Mouse (Mus musculus) liver, embryonic 14.5 days (tissue): ENCODE results near the gene Hscb.

ENCODE experiments used
- CTCF ChIP-seq: IDR thresholded peaks from 2 replicates; pipeline ENCODE4 v1.5.1; 2016; ENCODE audit warnings: antibody characterized with exemption, low read depth, control low read depth
- EP300 ChIP-seq: IDR thresholded peaks from 2 replicates; pipeline ENCODE4 v1.6.1; 2016; ENCODE audit warnings: antibody characterized with exemption, low read depth

GRCm38 (mm10) chr5:110794363-110794762 is 45.2 kb downstream of the Hscb start:
- TF ChIP-seq EP300: no peak
- no peak for TF ChIP-seq CTCF
